Mouse (Mus musculus) adipocyte (in vitro differentiated cells): ENCODE measurements around the gene Mst1.

Experiments used
- DNase-seq: peaks from one replicate; pipeline ENCODE4 v3.0.0-alpha.2; 2016; ENCODE audit warnings: low spot score

The Mst1 gene

GRCm38 (mm10) chr9:108056361-108057261, 23.6 kb upstream of the Mst1 start:
- DNase-seq, result no peak

GRCm38 (mm10) chr9:108057262-108057562, 23.0 kb upstream of the Mst1 start:
- no peak for DNase-seq

- DNase-seq, result no peak
These were observed 21.9 kb upstream of the Mst1 start for GRCm38 (mm10) chr9:108058291-108058690.

- DNase-seq, result no peak
These were observed 18.1 kb upstream of the Mst1 start for GRCm38 (mm10) chr9:108062142-108062541.

- no peak for DNase-seq
These were observed 16.9 kb upstream of the Mst1 start for GRCm38 (mm10) chr9:108063361-108063760.

- DNase-seq, result peak; percentile 76
These were observed 14.7 kb upstream of the Mst1 start for GRCm38 (mm10) chr9:108065491-108066011.

GRCm38 (mm10) chr9:108067199-108067598, 13.0 kb upstream of the Mst1 start:
- no peak for DNase-seq

GRCm38 (mm10) chr9:108067900-108068299, 12.3 kb upstream of the Mst1 start:
- peak; percentile 91 for DNase-seq

- no peak for DNase-seq
These were observed 11.2 kb upstream of the Mst1 start for GRCm38 (mm10) chr9:108069007-108069406.

- no peak for DNase-seq
These were observed 10.7 kb upstream of the Mst1 start for GRCm38 (mm10) chr9:108069529-108069928.

- DNase-seq, result no peak
These were observed 8.4 kb upstream of the Mst1 start for GRCm38 (mm10) chr9:108071801-108072200.

- DNase-seq, result no peak
These were observed 7.7 kb upstream of the Mst1 start for GRCm38 (mm10) chr9:108072481-108072924.

GRCm38 (mm10) chr9:108073141-108073930, 6.9 kb upstream of the Mst1 start:
- DNase-seq, result no peak

GRCm38 (mm10) chr9:108082549-108082948, 2.3 kb downstream of the Mst1 start:
- no peak for DNase-seq

GRCm38 (mm10) chr9:108082988-108083431, 2.8 kb downstream of the Mst1 start, which contains the start of gene Rnf123:
Rnf123 (minus strand) TSS chr9:108083346.
- DNase-seq, result no peak

GRCm38 (mm10) chr9:108083561-108083960, 3.3 kb downstream of the Mst1 start:
- DNase-seq, result no peak

GRCm38 (mm10) chr9:108085261-108085660, 5.0 kb downstream of the Mst1 start:
- DNase-seq, result no peak

- no peak for DNase-seq
These were observed 10.4 kb downstream of the Mst1 start for GRCm38 (mm10) chr9:108090611-108091120.

- DNase-seq, result peak; percentile 12
These were observed 13.3 kb downstream of the Mst1 start for GRCm38 (mm10) chr9:108093586-108093985.

GRCm38 (mm10) chr9:108094184-108094941, 14.1 kb downstream of the Mst1 start, which contains the start of gene Apeh:
Apeh (minus strand) TSS chr9:108094606.
- peak; percentile 92 for DNase-seq

- peak; percentile 33 for DNase-seq
These were observed 14.8 kb downstream of the Mst1 start for GRCm38 (mm10) chr9:108094998-108095411.

- DNase-seq, result peak; percentile 80
These were observed 15.3 kb downstream of the Mst1 start for GRCm38 (mm10) chr9:108095518-108095917.
